Mouse (Mus musculus): Measurements from ENCODE around the gene Ociad2.

The Ociad2 gene

GRCm38 (mm10) chr5:73340723-73341235, at the start of gene Ociad2:
Gene Ociad2 (minus strand): TSS chr5:73341028.
- DNase-seq (ENCODE audit: low read depth, low spot score), result no peak

GRCm38 (mm10) chr5:73383647-73383970, 42.8 kb upstream of the Ociad2 start:
- no peak for DNase-seq (ENCODE audit: low read depth, low spot score)

GRCm38 (mm10) chr5:73382737-73383646, 42.2 kb upstream of the Ociad2 start:
- DNase-seq (ENCODE audit: low read depth, low spot score), result peak; percentile 79

- DNase-seq (ENCODE audit: low read depth, low spot score), result no peak
Measured at GRCm38 (mm10) chr5:73381976-73382540, 41.2 kb upstream of the Ociad2 start.

- no peak for DNase-seq (ENCODE audit: low read depth, low spot score)
Measured at GRCm38 (mm10) chr5:73381510-73381909, 40.7 kb upstream of the Ociad2 start.

- DNase-seq (ENCODE audit: low read depth, low spot score), result no peak
Measured at GRCm38 (mm10) chr5:73380829-73381228, 40.0 kb upstream of the Ociad2 start.

- peak; percentile 82 for DNase-seq (ENCODE audit: low read depth, low spot score)
Measured at GRCm38 (mm10) chr5:73379908-73380307, 39.1 kb upstream of the Ociad2 start.

GRCm38 (mm10) chr5:73376491-73376890, 35.7 kb upstream of the Ociad2 start:
- DNase-seq (ENCODE audit: low read depth, low spot score), result peak; percentile 80

GRCm38 (mm10) chr5:73376041-73376440, 35.2 kb upstream of the Ociad2 start:
- peak; percentile 70 for DNase-seq (ENCODE audit: low read depth, low spot score)

- DNase-seq (ENCODE audit: low read depth, low spot score), result peak; percentile 30
Measured at GRCm38 (mm10) chr5:73373184-73373583, 32.4 kb upstream of the Ociad2 start.

- DNase-seq (ENCODE audit: low read depth, low spot score), result no peak
Measured at GRCm38 (mm10) chr5:73372601-73373000, 31.8 kb upstream of the Ociad2 start.

- no peak for DNase-seq (ENCODE audit: low read depth, low spot score)
Measured at GRCm38 (mm10) chr5:73369731-73370130, 28.9 kb upstream of the Ociad2 start.

- DNase-seq (ENCODE audit: low read depth, low spot score), result peak; percentile 71
Measured at GRCm38 (mm10) chr5:73368845-73369447, 28.1 kb upstream of the Ociad2 start.

- peak; percentile 97 for DNase-seq (ENCODE audit: low read depth, low spot score)
Measured at GRCm38 (mm10) chr5:73367906-73368305, 27.1 kb upstream of the Ociad2 start.

GRCm38 (mm10) chr5:73364107-73364864, 23.5 kb upstream of the Ociad2 start:
- no peak for DNase-seq (ENCODE audit: low read depth, low spot score)

- no peak for DNase-seq (ENCODE audit: low read depth, low spot score)
Measured at GRCm38 (mm10) chr5:73362791-73363190, 22.0 kb upstream of the Ociad2 start.

- no peak for DNase-seq (ENCODE audit: low read depth, low spot score)
Measured at GRCm38 (mm10) chr5:73362338-73362737, 21.5 kb upstream of the Ociad2 start.

- peak; percentile 88 for DNase-seq (ENCODE audit: low read depth, low spot score)
Measured at GRCm38 (mm10) chr5:73360240-73360639, 19.4 kb upstream of the Ociad2 start.

GRCm38 (mm10) chr5:73359752-73360141, 18.9 kb upstream of the Ociad2 start:
- peak; percentile 91 for DNase-seq (ENCODE audit: low read depth, low spot score)

- DNase-seq (ENCODE audit: low read depth, low spot score), result no peak
Measured at GRCm38 (mm10) chr5:73359134-73359751, 18.4 kb upstream of the Ociad2 start.

GRCm38 (mm10) chr5:73355393-73355792, 14.6 kb upstream of the Ociad2 start:
- no peak for DNase-seq (ENCODE audit: low read depth, low spot score)
